Mouse (Mus musculus) adrenal gland, adult (tissue): Measurements from ENCODE around the gene Mapk12.

Experiments used
- DNase-seq, 2 experiments: peaks; one replicate each; pipeline ENCODE4 v3.0.0; 2022 to 2023; ENCODE audit warnings: low spot score in 1 of 2; ENCODE audit not compliant: inconsistent age in 2 of 2

Mapk12 gene

GRCm38 (mm10) chr15:89103921-89104320, 36.6 kb downstream of the Mapk12 start:
- no peak for DNase-seq

GRCm38 (mm10) chr15:89102646-89103045, 37.9 kb downstream of the Mapk12 start:
- DNase-seq, result no peak

- no peak for DNase-seq
These were observed 39.7 kb downstream of the Mapk12 start for GRCm38 (mm10) chr15:89100823-89101222.

GRCm38 (mm10) chr15:89098616-89099015, 41.9 kb downstream of the Mapk12 start:
- DNase-seq, result no peak

GRCm38 (mm10) chr15:89097450-89097849, 43.1 kb downstream of the Mapk12 start:
- DNase-seq, result no peak

GRCm38 (mm10) chr15:89092181-89092580, 48.3 kb downstream of the Mapk12 start:
- no peak for DNase-seq

- no peak for DNase-seq
These were observed 49.8 kb downstream of the Mapk12 start for GRCm38 (mm10) chr15:89090662-89091061.

- DNase-seq, result no peak
These were observed 51.1 kb downstream of the Mapk12 start for GRCm38 (mm10) chr15:89089248-89090051.

- peak; percentile 93 to 97 for DNase-seq
These were observed 51.8 kb downstream of the Mapk12 start, which contains the start of gene Selenoo for GRCm38 (mm10) chr15:89088607-89089247. TSS of gene Selenoo (plus strand) at chr15:89089084.

GRCm38 (mm10) chr15:89084826-89085225, 55.7 kb downstream of the Mapk12 start:
- no peak for DNase-seq

- no peak for DNase-seq
These were observed 56.6 kb downstream of the Mapk12 start for GRCm38 (mm10) chr15:89083906-89084305.
